Mouse (Mus musculus): Measurements from ENCODE around the gene Fgf13.

DNA sequence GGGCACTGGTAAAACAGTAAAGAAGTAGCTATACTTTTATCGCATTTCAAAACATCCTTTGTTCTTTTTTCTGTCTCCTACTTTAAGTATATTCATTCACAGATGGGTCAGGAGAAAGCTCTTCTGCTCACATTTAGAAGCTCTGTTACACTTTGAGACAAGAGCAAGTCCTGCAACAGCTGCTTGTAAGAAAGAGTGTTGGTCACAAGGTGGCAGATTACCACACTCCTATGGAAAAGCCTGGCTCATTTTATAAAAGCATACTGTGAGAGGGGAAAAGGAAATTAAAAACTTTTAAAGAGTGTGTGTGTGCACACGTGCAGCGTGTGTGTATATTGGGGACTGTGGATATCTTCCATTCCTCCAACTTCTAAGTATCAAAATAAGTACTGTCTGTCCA, 324.1 kb downstream of the Fgf13 start:
- TF ChIP-seq CTCF (IDR thresholded peaks at IDR 0.05; ENCODE audit: borderline replicate concordance, control insufficient read depth, extremely low read depth, insufficient read depth, low read length, poor library complexity) (no peak), POLR2A (IDR thresholded peaks at IDR 0.05; ENCODE audit: control insufficient read depth, extremely low read depth, insufficient read depth, low read length, poor library complexity) (no peak)

All from thymus, adult 2 months (tissue).